Mouse (Mus musculus): ENCODE measurements around the gene Nup133.

- no peak for TF ChIP-seq POLR2A (IDR thresholded peaks at IDR 0.05; ENCODE audit: borderline replicate concordance, low read depth, low read length)
- no peak for TF ChIP-seq CTCF (IDR thresholded peaks at IDR 0.05; ENCODE audit: low read depth, low read length)
Observed at GRCm38 (mm10) chr8:123895230-123895629, 53.8 kb downstream of the Nup133 start.

Measured in bone marrow macrophage, adult 2 months (primary cell).